Mouse (Mus musculus) liver, postnatal 0 days (tissue): ENCODE measurements around the gene Degs1. TPM values are rescaled to one million over a fixed set of nuclear protein-coding genes. Genes with fewer than 3 reads are reported as not detected.

ENCODE experiments used
- ATAC-seq: fragments of 200-750 bp; cut with Nextera tagmentation; 2 replicates; pipeline ENCODE4 v1.8.0; 2017; ENCODE audit warnings: mild to moderate bottlenecking, moderate library complexity
- DNase-seq: peaks from one replicate; pipeline ENCODE4 v3.0.0-alpha.2; 2016
- H3K27ac ChIP-seq: fragments of 300-500 bp; sonication (generic); 2 replicates; pipeline ENCODE4 v1.5.1; 2014; ENCODE audit warnings: antibody characterized with exemption, moderate library complexity, mild to moderate bottlenecking, low read depth
- H3K27me3 ChIP-seq: fragments of 300-500 bp; sonication (generic); 2 replicates; pipeline ENCODE4 v1.6.1; 2014; ENCODE audit warnings: low read length, control low read depth, mixed read lengths; ENCODE audit not compliant: insufficient read depth
- H3K36me3 ChIP-seq: fragments of 300-500 bp; sonication (generic); replicated peaks from 2 replicates; pipeline ENCODE4 v1.6.1; 2014; ENCODE audit warnings: mild to moderate bottlenecking, control low read depth, low read length, moderate library complexity, mixed read lengths; ENCODE audit not compliant: insufficient read depth
- H3K4me1 ChIP-seq: fragments of 300-500 bp; sonication (generic); 2 replicates; pipeline ENCODE4 v1.6.1; 2014; ENCODE audit warnings: antibody characterized with exemption, mild to moderate bottlenecking, control low read depth; ENCODE audit not compliant: insufficient read depth
- H3K4me2 ChIP-seq: fragments of 300-500 bp; sonication (generic); 2 replicates; pipeline ENCODE4 v1.6.1; 2014; ENCODE audit warnings: low read depth, mild to moderate bottlenecking, low read length, moderate library complexity, mixed read lengths
- H3K4me3 ChIP-seq: fragments of 300-500 bp; sonication (generic); 2 replicates; pipeline ENCODE4 v1.5.1; 2014; ENCODE audit warnings: low read depth, low read length
- H3K9ac ChIP-seq: fragments of 300-500 bp; sonication (generic); replicated peaks from 2 replicates; pipeline ENCODE4 v1.6.1; 2014; ENCODE audit warnings: mild to moderate bottlenecking, moderate library complexity
- H3K9me3 ChIP-seq: fragments of 300-500 bp; sonication (generic); 2 replicates; pipeline ENCODE4 v1.6.1; 2016; ENCODE audit warnings: mild to moderate bottlenecking, control low read depth, low read length, mixed read lengths
- CTCF ChIP-seq: sonication (generic); IDR thresholded peaks from 2 replicates; pipeline ENCODE4 v1.5.1; 2016; ENCODE audit warnings: antibody characterized with exemption, low read depth
- EP300 ChIP-seq: IDR thresholded peaks from 2 replicates; pipeline ENCODE4 v1.6.1; 2016; ENCODE audit warnings: antibody characterized with exemption, low read depth, mild to moderate bottlenecking
- WGBS: fragments of 180-500 bp; shearing (Covaris S2); extraction: QIAGEN DNeasy Blood & Tissue Kit; methylation state at CpG from one replicate; pipeline ENCODE4 v1.1.7; 2014; ENCODE audit not compliant: insufficient replicate concordance; 5-methylcytosine and 5-hydroxymethylcytosine counted together
- polyA plus RNA-seq: library from polyadenylated mRNA; unstranded; fragments of >200 nt; fragmentation: Nextera tagmentation; extraction: Ambion mirVana; gene quantifications from 2 replicates; pipeline ENCODE4 v1.2.1, GENCODE M21; 2015

The Degs1 gene
- polyA plus RNA-seq, 1 experiment from 2014 or later = 96.4 TPM

DNA sequence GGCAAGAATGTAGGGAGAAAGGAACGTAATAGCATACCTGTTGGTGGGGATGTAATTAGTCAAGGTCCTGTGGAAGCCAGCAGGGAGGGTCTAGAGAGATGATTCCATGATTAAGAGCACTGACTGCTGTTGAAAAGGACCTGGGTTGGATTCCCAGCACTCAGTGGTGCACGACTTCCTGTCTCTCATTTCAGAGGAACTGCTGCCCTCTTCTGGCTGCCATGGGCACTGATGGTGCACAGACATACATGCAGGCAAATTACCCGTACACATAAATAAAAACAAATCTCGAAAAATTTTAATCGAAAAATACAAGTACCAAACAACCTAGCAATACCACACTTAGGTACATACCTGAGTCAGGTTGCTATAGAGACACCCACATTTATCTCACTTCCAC is 28.8 kb upstream of the Degs1 start:
- Histone ChIP-seq H3K9me3 (peaks cover 5% of the 10 kb centered on the region; the same call in 1 of the 2 replicates), H3K4me1 (no peaks in the 10 kb centered on the region), H3K9ac (no peak overlapping the region), H3K4me3 (no peak overlapping the region), H3K4me2 (no peak overlapping the region), H3K36me3 (peaks cover 23% of the 10 kb centered on the region), H3K27me3 (no peaks in the 10 kb centered on the region), H3K27ac (no peak overlapping the region)
- 89% methylated on average over 5 of the region's 5 CpGs for WGBS
- no peak for DNase-seq
- no peak for ATAC-seq
- TF ChIP-seq CTCF (peak; percentile 44), EP300 (no peak)

DNA sequence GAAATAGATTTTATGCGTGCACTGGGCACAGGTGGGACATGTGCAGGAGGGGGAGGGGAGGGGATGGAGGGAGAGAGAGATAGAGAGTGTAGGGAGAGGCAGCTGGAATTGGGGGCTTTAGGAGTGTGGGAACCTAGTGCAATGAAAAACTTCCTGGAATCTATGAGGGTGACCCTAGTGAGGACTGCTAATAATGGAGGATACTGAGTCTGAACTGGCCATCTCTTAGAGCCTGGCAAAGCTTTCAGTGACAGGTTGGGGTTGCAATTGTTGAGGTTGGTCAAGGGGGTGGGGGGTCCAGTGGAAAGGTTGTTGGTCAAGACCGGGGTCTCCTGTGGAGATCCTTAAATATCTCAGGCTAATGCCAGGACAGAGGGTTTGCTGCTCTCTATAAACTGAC is 27.7 kb upstream of the Degs1 start:
- no peak for TF ChIP-seq EP300
- no peak overlapping the region for H3K27ac ChIP-seq
- H3K4me3 ChIP-seq = no peak overlapping the region
- WGBS = 85% methylated on average over 2 of the region's 2 CpGs
- no peaks in the 10 kb centered on the region for H3K27me3 ChIP-seq
- no peak overlapping the region for H3K4me2 ChIP-seq
- H3K36me3 ChIP-seq = peaks cover 18% of the 10 kb centered on the region
- H3K9ac ChIP-seq = no peak overlapping the region
- ATAC-seq (no peak), DNase-seq (no peak)
- H3K9me3 ChIP-seq = peaks cover 5% of the 10 kb centered on the region; the same call in 1 of the 2 replicates
- H3K4me1 ChIP-seq = no peaks in the 10 kb centered on the region

DNA sequence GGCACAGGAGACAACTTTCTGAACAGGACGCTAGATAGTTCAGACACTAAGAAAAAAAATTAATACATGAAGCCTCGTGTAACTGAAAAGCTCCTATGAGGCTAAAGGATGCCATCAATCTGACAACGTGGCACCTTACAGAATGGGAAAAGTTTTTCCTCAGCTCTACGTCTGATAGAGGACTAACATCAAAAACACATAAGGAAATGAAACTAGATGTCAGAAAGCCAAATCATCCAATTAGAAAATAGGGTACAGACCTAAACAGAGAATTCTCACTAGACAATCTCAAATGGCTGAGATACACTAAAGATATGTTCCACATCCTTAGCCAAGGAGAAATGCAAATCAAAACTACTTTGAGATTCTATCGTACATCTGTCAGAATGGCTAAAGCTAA is 26.8 kb upstream of the Degs1 start:
- TF ChIP-seq CTCF (no peak), EP300 (no peak)
- Histone ChIP-seq H3K4me2 (no peak overlapping the region), H3K4me1 (no peaks in the 10 kb centered on the region), H3K4me3 (no peak overlapping the region), H3K27me3 (no peaks in the 10 kb centered on the region), H3K9me3 (peaks cover 5% of the 10 kb centered on the region; the same call in 1 of the 2 replicates), H3K27ac (no peak overlapping the region), H3K9ac (no peak overlapping the region), H3K36me3 (peaks cover 9% of the 10 kb centered on the region)
- 61% methylated on average over 5 of the region's 5 CpGs for WGBS
- ATAC-seq = no peak
- DNase-seq = no peak

DNA sequence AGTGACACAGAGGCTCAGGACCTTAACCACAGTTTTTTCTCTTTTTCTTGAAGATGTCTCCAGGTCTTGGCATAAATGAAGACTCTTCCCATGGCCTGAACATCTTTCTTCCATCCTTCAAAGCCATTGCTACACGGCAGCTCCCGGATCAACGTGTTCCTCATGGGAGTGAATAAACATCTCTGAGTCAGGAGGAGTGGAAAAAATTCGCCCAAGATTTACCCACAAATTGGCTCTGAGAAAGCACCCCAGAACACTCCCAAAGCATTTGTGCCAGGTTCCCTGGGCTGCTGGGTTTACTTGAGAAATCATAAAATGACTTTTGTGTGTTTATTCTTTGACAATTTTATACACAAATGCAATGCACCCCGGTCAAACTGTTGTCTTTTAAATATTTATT is 20.3 kb upstream of the Degs1 start:
- WGBS = 81% methylated on average over 5 of the region's 5 CpGs
- no peak for TF ChIP-seq EP300
- no peak for TF ChIP-seq CTCF
- H3K4me2 ChIP-seq = no peak overlapping the region
- H3K9me3 ChIP-seq = no peaks in the 10 kb centered on the region
- H3K27ac ChIP-seq = no peak overlapping the region
- ATAC-seq (no peak), DNase-seq (no peak)
- H3K27me3 ChIP-seq = no peaks in the 10 kb centered on the region
- H3K4me3 ChIP-seq = no peak overlapping the region
- H3K36me3 ChIP-seq = no peaks in the 10 kb centered on the region
- no peaks in the 10 kb centered on the region for H3K4me1 ChIP-seq
- H3K9ac ChIP-seq = no peak overlapping the region

DNA sequence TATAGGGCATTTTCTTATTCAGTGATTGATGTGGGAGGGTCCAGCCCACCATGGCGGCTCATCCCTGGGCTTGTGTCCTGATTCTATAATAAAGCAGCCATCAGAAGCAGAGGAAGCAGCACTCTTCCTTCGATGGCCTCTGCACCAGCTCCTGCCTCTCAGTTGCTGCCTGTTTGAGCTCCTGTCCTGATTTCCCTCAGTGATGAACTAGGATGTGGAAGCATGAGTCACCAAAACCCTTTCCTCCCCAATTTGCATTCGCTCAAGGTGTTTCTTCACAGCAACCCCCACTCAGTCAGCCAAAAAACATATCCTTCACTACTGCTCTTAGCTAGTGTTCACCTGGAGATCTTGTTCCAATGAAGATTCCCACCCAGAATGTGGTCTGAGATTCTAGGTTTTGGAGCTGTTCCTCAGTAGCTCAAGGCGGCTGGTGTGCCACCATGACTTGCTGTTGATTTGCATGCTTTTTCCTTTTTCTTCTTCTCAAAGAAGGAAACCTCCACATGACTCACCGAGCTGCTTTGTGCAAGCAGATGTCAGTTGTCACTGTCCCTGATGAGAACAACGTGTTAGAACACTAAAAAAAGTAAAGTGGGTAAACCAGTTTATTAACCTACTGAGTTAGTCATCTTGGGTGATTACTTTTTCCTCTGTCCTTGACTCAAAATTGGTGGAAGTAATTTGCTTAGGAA is 19.7 kb upstream of the Degs1 start:
- TF ChIP-seq CTCF = no peak
- no peak for TF ChIP-seq EP300
- no peaks in the 10 kb centered on the region for H3K9me3 ChIP-seq
- H3K4me3 ChIP-seq = no peak overlapping the region
- DNase-seq (no peak), ATAC-seq (no peak)
- H3K4me2 ChIP-seq = no peak overlapping the region
- H3K27ac ChIP-seq = no peak overlapping the region
- no peaks in the 10 kb centered on the region for H3K36me3 ChIP-seq
- no peaks in the 10 kb centered on the region for H3K4me1 ChIP-seq
- WGBS = 60% methylated on average over 6 of the region's 6 CpGs
- no peaks in the 10 kb centered on the region for H3K27me3 ChIP-seq
- H3K9ac ChIP-seq = no peak overlapping the region

DNA sequence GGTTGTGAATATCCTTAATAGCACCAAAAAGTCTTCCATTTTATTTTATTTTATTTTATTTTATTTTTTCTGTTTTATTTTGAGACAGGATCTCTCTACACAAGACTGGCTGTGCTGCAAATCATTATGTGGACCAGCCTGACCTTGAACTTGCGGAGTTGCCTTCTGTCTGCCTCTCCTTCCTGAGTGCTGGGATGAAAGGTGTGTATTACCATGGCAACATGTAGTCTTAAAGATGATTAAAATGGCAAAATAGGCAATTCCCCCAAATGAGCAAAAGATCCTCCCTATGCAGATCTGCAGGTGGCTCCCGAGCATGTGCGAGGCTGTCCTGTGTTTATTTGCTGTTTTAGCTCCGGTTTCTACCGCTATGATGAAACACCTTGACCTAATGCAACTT is 15.2 kb upstream of the Degs1 start:
- Histone ChIP-seq H3K4me2 (no peak overlapping the region), H3K9me3 (no peaks in the 10 kb centered on the region), H3K27ac (no peak overlapping the region), H3K4me3 (no peak overlapping the region), H3K9ac (no peak overlapping the region), H3K36me3 (no peaks in the 10 kb centered on the region), H3K27me3 (no peaks in the 10 kb centered on the region), H3K4me1 (no peaks in the 10 kb centered on the region; the same call in 1 of the 2 replicates)
- WGBS = 91% methylated on average over 5 of the region's 5 CpGs
- no peak for DNase-seq
- TF ChIP-seq EP300 = no peak
- no peak for ATAC-seq
